In genomic region chr1:133609771-133610502, GRCm38 (mm10) we compare ENCODE assay signal across 8 mouse cellular contexts. TPM values are rescaled to one million over a fixed set of nuclear protein-coding genes. Genes with fewer than 3 reads are reported as not detected.
A peak's percentile ranks its signal among the peaks of the same experiment; 100 is the strongest.
DNase-seq lines count a peak whose midpoint lies in the region; ATAC-seq and TF ChIP-seq lines count a peak whose summit lies in the region.

Gene Snrpe, minus strand, starts transcription at chr1:133610291.

- H3K36me3 ChIP-seq in MEL (ENCODE audit: control insufficient read depth in 1 of 2, insufficient read depth in 2 of 2, low read length in 2 of 2): peaks cover 23 to 29% of the 10 kb centered on the region in 2 experiments
- H3K36me3 ChIP-seq in forebrain, postnatal 0 days (ENCODE audit: insufficient read depth): peaks cover 29% of the 10 kb centered on the region
- H3K36me3 ChIP-seq in lung, embryonic 15.5 days: peaks cover 42% of the 10 kb centered on the region

- H3K4me3 ChIP-seq in MEL (ENCODE audit: control insufficient read depth in 1 of 2, insufficient read depth in 1 of 2, low read depth in 2 of 2, low read length in 2 of 2): peak within 1 kb of the TSS; percentile 80 to 99
- H3K4me3 ChIP-seq in cerebellum, adult 2 months (replicated peaks; ENCODE audit: insufficient read depth, low read depth, low read length): peak within 1 kb of the TSS; percentile 81
- H3K4me3 ChIP-seq in forebrain, postnatal 0 days (ENCODE audit: low read depth, low read length): peak within 1 kb of the TSS; percentile 98
- H3K4me3 ChIP-seq in lung, embryonic 15.5 days: peak within 1 kb of the TSS; percentile 98

- H3K27me3 ChIP-seq in MEL (ENCODE audit: control insufficient read depth in 1 of 2, insufficient read depth in 2 of 2, low read length in 2 of 2): no peaks in the 10 kb centered on the region
- H3K27me3 ChIP-seq in cerebellum, adult 2 months (ENCODE audit: control insufficient read depth, insufficient read depth, low read length): no peaks in the 10 kb centered on the region
- no peaks in the 10 kb centered on the region for H3K27me3 ChIP-seq in forebrain, postnatal 0 days (ENCODE audit: insufficient read depth, low read length)
- H3K27me3 ChIP-seq in lung, embryonic 15.5 days: no peaks in the 10 kb centered on the region

- TF ChIP-seq EP300 in MEL (IDR thresholded peaks at IDR 0.05; ENCODE audit: low read depth in 1 of 2, low read length in 2 of 2): peak in 1 of 2 experiments; percentile 45; a peak in 1 of 4 replicates

- TF ChIP-seq RAD21 in MEL (IDR thresholded peaks at IDR 0.05; ENCODE audit: low read depth, low read length): peak; percentile 92

- peak; percentile 70 to 90; a peak in 3 of 4 replicates for TF ChIP-seq POLR2A in MEL (IDR thresholded peaks at IDR 0.05; ENCODE audit: control insufficient read depth in 1 of 2, insufficient read depth in 1 of 2, low read depth in 1 of 2, low read length in 2 of 2, poor library complexity in 1 of 2)
- peak; percentile 68; the same call in 1 of the 2 replicates for TF ChIP-seq POLR2A in cerebellum, adult 2 months (IDR thresholded peaks at IDR 0.05; ENCODE audit: borderline replicate concordance, insufficient read depth, low read length)

- peak; percentile 88 to 98 (median 92) for TF ChIP-seq CTCF in MEL (IDR thresholded peaks at IDR 0.05 in 2 of 3, conservative IDR thresholded peaks at IDR 0.05 in 1 of 3; ENCODE audit: control insufficient read depth in 1 of 3, insufficient read depth in 1 of 3, low read depth in 2 of 3, low read length in 3 of 3, poor library complexity in 1 of 3, severe bottlenecking in 1 of 3)
- TF ChIP-seq CTCF in cerebellum, adult 2 months (IDR thresholded peaks at IDR 0.05; ENCODE audit: borderline replicate concordance, insufficient read depth, low read depth, low read length): peak; percentile 94
- peak; percentile 99 for TF ChIP-seq CTCF in forebrain, postnatal 0 days (IDR thresholded peaks at IDR 0.05; ENCODE audit: low read depth)

- ATAC-seq in forebrain, postnatal 0 days: peak; percentile 99
- peak; percentile 97 for ATAC-seq in lung, embryonic 15.5 days (ENCODE audit: borderline replicate concordance, extremely low read depth, low FRiP score, low TSS enrichment)

- H3K79me2 ChIP-seq in MEL (ENCODE audit: control insufficient read depth, insufficient read depth, low read length, poor library complexity): peaks cover 26% of the 10 kb centered on the region

- peak within 1 kb of the TSS; percentile 93 for H3K27ac ChIP-seq in MEL (ENCODE audit: control insufficient read depth, low read depth, low read length)
- peak within 1 kb of the TSS; percentile 71 for H3K27ac ChIP-seq in cerebellum, adult 2 months (ENCODE audit: insufficient read depth, low read length)
- H3K27ac ChIP-seq in forebrain, postnatal 0 days (ENCODE audit: low read depth, low read length): peak within 1 kb of the TSS; percentile 89
- peak within 1 kb of the TSS; percentile 95 for H3K27ac ChIP-seq in lung, embryonic 15.5 days

- WGBS in cerebellum, adult 2 months: under 1% methylated on average over 73 of the region's 73 CpGs
- WGBS in forebrain, postnatal 0 days: 1% methylated on average over 72 of the region's 73 CpGs
- WGBS in lung, embryonic 15.5 days: under 1% methylated on average over 73 of the region's 73 CpGs

- H3K9ac ChIP-seq in MEL (ENCODE audit: control insufficient read depth, low read depth, low read length, poor library complexity, severe bottlenecking): peak within 1 kb of the TSS; percentile 99
- H3K9ac ChIP-seq in forebrain, postnatal 0 days: peak within 1 kb of the TSS; percentile 94
- H3K9ac ChIP-seq in lung, embryonic 15.5 days: peak within 1 kb of the TSS; percentile 98

- peak within 1 kb of the TSS; percentile 51 for H3K4me2 ChIP-seq in forebrain, postnatal 0 days (ENCODE audit: low read depth)
- H3K4me2 ChIP-seq in lung, embryonic 15.5 days: peak within 1 kb of the TSS; percentile 70

- no peaks in the 10 kb centered on the region for H3K9me3 ChIP-seq in MEL (replicated peaks; ENCODE audit: insufficient read depth, low read length)
- H3K9me3 ChIP-seq in forebrain, postnatal 0 days (ENCODE audit: low read length): no peaks in the 10 kb centered on the region
- no peaks in the 10 kb centered on the region for H3K9me3 ChIP-seq in lung, embryonic 15.5 days

- DNase-seq in MEL (ENCODE audit: low read depth, low spot score): peak; percentile 99
- peak; percentile 93 to 96 for DNase-seq in cerebellum, adult 2 months
- peak; percentile 99 for DNase-seq in forebrain, postnatal 0 days
- DNase-seq in heart, postnatal 4 days: peak; percentile 99
- DNase-seq in layer of hippocampus, adult 8-10 months (ENCODE audit: low spot score in 2 of 2): peak; percentile 93 to 94
- DNase-seq in ovary, adult 18-20 months (ENCODE audit: low spot score): peak; percentile 93
- DNase-seq in thymus, postnatal 0 days (ENCODE audit: low spot score): peak; percentile 99

- peaks cover 0 to 7% of the 10 kb centered on the region in 2 experiments; a peak in 1 of 4 replicates for H3K4me1 ChIP-seq in MEL (ENCODE audit: control insufficient read depth in 1 of 2, insufficient read depth in 2 of 2, low read length in 2 of 2)
- H3K4me1 ChIP-seq in cerebellum, adult 2 months (ENCODE audit: control insufficient read depth, insufficient read depth, low read length): no peaks in the 10 kb centered on the region; the same call in 1 of the 2 replicates
- no peaks in the 10 kb centered on the region for H3K4me1 ChIP-seq in forebrain, postnatal 0 days (ENCODE audit: insufficient read depth)
- peaks cover 11% of the 10 kb centered on the region; the same call in 1 of the 2 replicates for H3K4me1 ChIP-seq in lung, embryonic 15.5 days

TF ChIP-seq in MEL, 35 proteins besides CTCF, POLR2A, EP300 and RAD21 (continues in another document):
- peak; percentile 73 for TF ChIP-seq TBP (IDR thresholded peaks at IDR 0.05; ENCODE audit: low read depth, low read length)
- TF ChIP-seq CHD1 (IDR thresholded peaks at IDR 0.05; ENCODE audit: low read depth, low read length): 0 out of 2 replicates have a peak, but pooled peaks have one; percentile 35
- no peak for TF ChIP-seq POLR2AphosphoS5 (IDR thresholded peaks at IDR 0.05; ENCODE audit: borderline replicate concordance, low read depth, low read length)
- TF ChIP-seq RCOR1 (IDR thresholded peaks at IDR 0.05; ENCODE audit: low read depth, low read length): no peak
- peak; percentile 91 for TF ChIP-seq MYC (IDR thresholded peaks at IDR 0.05; ENCODE audit: low read depth, low read length)
- TF ChIP-seq ELF1 (IDR thresholded peaks at IDR 0.05; ENCODE audit: low read depth, low read length): peak; percentile 97
- no peak for TF ChIP-seq MAFK (IDR thresholded peaks at IDR 0.05; ENCODE audit: borderline replicate concordance, low read depth, low read length)
- peak; percentile 92 for TF ChIP-seq KAT2A (conservative IDR thresholded peaks at IDR 0.05; ENCODE audit: low read depth, low read length)
- TF ChIP-seq ETS1 (IDR thresholded peaks at IDR 0.05; ENCODE audit: low read depth, low read length): peak; percentile 59; the same call in 1 of the 2 replicates
- TF ChIP-seq ZKSCAN1 (IDR thresholded peaks at IDR 0.05; ENCODE audit: low read depth, low read length): no peak
- TF ChIP-seq POLR2AphosphoS2 (IDR thresholded peaks at IDR 0.05; ENCODE audit: low read length): peak; percentile 68; the same call in 1 of the 2 replicates
- 0 out of 2 replicates have a peak, but pooled peaks have one; percentile 56 for TF ChIP-seq GABPA (IDR thresholded peaks at IDR 0.05; ENCODE audit: low read depth, low read length)
- TF ChIP-seq UBTF (IDR thresholded peaks at IDR 0.05; ENCODE audit: borderline replicate concordance, insufficient read depth, low read depth, low read length): no peak
- TF ChIP-seq GATA1 (IDR thresholded peaks at IDR 0.05; ENCODE audit: low read depth, low read length): no peak
- TF ChIP-seq NRF1 (IDR thresholded peaks at IDR 0.05; ENCODE audit: insufficient read depth, low read depth, low read length, poor library complexity, severe bottlenecking): peak; percentile 51
- peak; percentile 58; the same call in 1 of the 2 replicates for TF ChIP-seq MAZ (IDR thresholded peaks at IDR 0.05; ENCODE audit: low read depth, low read length)
- TF ChIP-seq JUND (IDR thresholded peaks at IDR 0.05; ENCODE audit: low read depth, low read length): no peak
- no peak for TF ChIP-seq USF2 (IDR thresholded peaks at IDR 0.05; ENCODE audit: borderline replicate concordance in 1 of 2, insufficient read depth in 1 of 2, low read depth in 1 of 2, low read length in 2 of 2)
- no peak for TF ChIP-seq CHD2 (IDR thresholded peaks at IDR 0.05; ENCODE audit: low read length)
- peak; percentile 85 for TF ChIP-seq MXI1 (IDR thresholded peaks at IDR 0.05; ENCODE audit: low read depth, low read length)
- peak; percentile 73 for TF ChIP-seq TCF12 (IDR thresholded peaks at IDR 0.05; ENCODE audit: low read depth, low read length)
- TF ChIP-seq USF1 (IDR thresholded peaks at IDR 0.05; ENCODE audit: low read depth, low read length): no peak
- no peak for TF ChIP-seq TAL1 (IDR thresholded peaks at IDR 0.05; ENCODE audit: low read length)
- no peak; the same call in 1 of the 2 replicates for TF ChIP-seq E2F4 (IDR thresholded peaks at IDR 0.05; ENCODE audit: borderline replicate concordance, low read depth, low read length)
- peak; percentile 90 for TF ChIP-seq SMC3 (IDR thresholded peaks at IDR 0.05; ENCODE audit: low read depth, low read length)
- no peak for TF ChIP-seq BHLHE40 (IDR thresholded peaks at IDR 0.05; ENCODE audit: borderline replicate concordance, low read depth, low read length)
- TF ChIP-seq ZNF384 (IDR thresholded peaks at IDR 0.05; ENCODE audit: low read depth, low read length): peak; percentile 36; the same call in 1 of the 2 replicates
- TF ChIP-seq MAX (IDR thresholded peaks at IDR 0.05; ENCODE audit: low read length): peak; percentile 75
- TF ChIP-seq MYB (IDR thresholded peaks at IDR 0.05; ENCODE audit: low read depth, low read length): no peak
- peak; percentile 74 for TF ChIP-seq ZC3H11A (IDR thresholded peaks at IDR 0.05; ENCODE audit: low read depth, low read length)

RNA-seq across cellular contexts. Expression of gene Snrpe, which starts in this region (rescaled TPM):
- total RNA-seq in MEL (2012; rRNA removed): 528 and 597 TPM in 2 replicates
- polyA plus RNA-seq in MEL (2012; ENCODE audit: insufficient read depth in 1 of 2, insufficient read length in 2 of 2, low read depth in 1 of 2, low replicate concordance in 2 of 2, missing spikeins in 1 of 2): 100 to 1,000 TPM in 1 of 2 experiments, not detected in 1; 279 TPM
- polyA plus RNA-seq in cerebellum, adult 2 months (2012; rRNA removed): 102 and 110 TPM in 2 replicates
- total RNA-seq in forebrain, postnatal 0 days (2014; rRNA removed): 199 and 291 TPM in 2 replicates
- polyA plus RNA-seq in forebrain, postnatal 0 days (2015; fragmentation: Nextera tagmentation; extraction: Ambion mirVana): 418 and 566 TPM in 2 replicates
- 100 to 1,000 TPM; 144 to 149 TPM for total RNA-seq in heart, postnatal 4 days (2021)
- total RNA-seq in layer of hippocampus, adult 8-10 months (2022): 10 to 100 TPM; 52.8 to 74.8 (median 64.8) TPM
- polyA plus RNA-seq in lung, embryonic 15.5 days (2015; fragmentation: Nextera tagmentation; extraction: Ambion mirVana): 637 and 708 TPM in 2 replicates
- 1,024 and 1,029 TPM in 2 replicates for polyA plus RNA-seq in thymus, postnatal 0 days (2015; fragmentation: Nextera tagmentation; extraction: Ambion mirVana)

Comparison
In these comparisons a context has a peak if more than half of its experiments do, and no peak if none do; other contexts are left out.
1. Peak in every context shown above with its lines: DNase-seq, ATAC-seq, H3K4me3 ChIP-seq and H3K27ac ChIP-seq.